Mouse (Mus musculus) brown adipose tissue, adult 24 weeks (tissue): Measurements from ENCODE around the gene Slc22a20. TPM values are rescaled to one million over a fixed set of nuclear protein-coding genes. Genes with fewer than 3 reads are reported as not detected.

ENCODE experiments used
- H3K27ac ChIP-seq: fragments of 200-500 bp; replicated peaks from 2 replicates; pipeline ENCODE4 v1.5.1; 2012; ENCODE audit warnings: low read depth, mild to moderate bottlenecking, low read length
- H3K4me1 ChIP-seq: fragments of 200-500 bp; 2 replicates; pipeline ENCODE4 v1.6.1; 2012; ENCODE audit warnings: low read length, mixed read lengths; ENCODE audit not compliant: control insufficient read depth, insufficient read depth, insufficient read length
- H3K4me3 ChIP-seq: fragments of 200-500 bp; 2 replicates; pipeline ENCODE4 v1.5.1; 2012; ENCODE audit warnings: low read depth, mild to moderate bottlenecking, low read length, moderate library complexity; ENCODE audit not compliant: insufficient read depth
- polyA plus RNA-seq: library from polyadenylated mRNA; stranded (reverse); fragments of >200 nt; gene quantifications from 2 replicates; pipeline ENCODE4 v1.2.4, GENCODE M21; 2012; ENCODE audit not compliant: missing spikeins, insufficient read depth, insufficient read length

The Slc22a20 gene
- polyA plus RNA-seq, 1 experiment = not detected

DNA sequence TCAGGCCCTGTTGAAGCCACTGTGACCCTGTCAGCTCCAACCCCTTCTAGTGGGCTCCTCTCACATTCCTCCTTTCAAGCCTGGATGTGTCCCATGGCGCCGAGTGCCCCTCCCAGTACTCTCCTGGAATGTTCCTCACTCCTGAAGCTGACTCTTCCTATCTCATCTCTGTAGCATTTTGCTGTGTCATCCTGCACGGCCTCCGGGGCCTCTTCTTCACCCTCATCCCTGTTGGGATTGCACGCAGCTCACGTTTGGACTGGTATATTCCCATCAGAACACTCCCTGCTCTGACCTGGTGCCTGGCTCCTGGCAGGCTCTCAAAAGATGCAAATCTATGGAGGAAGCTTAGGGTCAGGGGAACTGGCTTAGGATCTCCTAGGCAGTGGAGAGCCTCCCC, 19.2 kb downstream of the Slc22a20 start:
- Histone ChIP-seq H3K4me3 (no peak overlapping the region), H3K4me1 (no peaks in the 10 kb centered on the region), H3K27ac (no peak overlapping the region)

DNA sequence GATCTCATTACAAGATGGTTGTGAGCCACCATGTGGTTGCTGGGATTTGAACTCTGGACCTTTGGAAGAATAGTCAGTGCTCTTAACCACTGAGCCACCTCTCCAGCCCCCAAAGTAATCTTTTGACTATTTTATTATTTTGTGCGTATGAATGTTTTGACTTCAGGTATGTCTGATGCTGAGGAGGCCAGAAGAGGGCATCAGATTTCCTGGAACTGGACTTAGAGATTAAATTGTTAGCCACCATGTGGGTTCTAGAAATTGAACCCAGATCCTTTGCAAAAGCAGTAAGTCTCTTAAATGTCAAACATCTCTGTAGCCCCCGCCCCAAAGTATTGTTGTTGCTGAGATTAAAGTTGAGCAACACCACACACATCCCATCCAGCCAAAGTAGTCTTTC, 20.0 kb downstream of the Slc22a20 start:
- no peak overlapping the region for H3K4me3 ChIP-seq
- H3K27ac ChIP-seq = no peak overlapping the region
- H3K4me1 ChIP-seq = no peaks in the 10 kb centered on the region

DNA sequence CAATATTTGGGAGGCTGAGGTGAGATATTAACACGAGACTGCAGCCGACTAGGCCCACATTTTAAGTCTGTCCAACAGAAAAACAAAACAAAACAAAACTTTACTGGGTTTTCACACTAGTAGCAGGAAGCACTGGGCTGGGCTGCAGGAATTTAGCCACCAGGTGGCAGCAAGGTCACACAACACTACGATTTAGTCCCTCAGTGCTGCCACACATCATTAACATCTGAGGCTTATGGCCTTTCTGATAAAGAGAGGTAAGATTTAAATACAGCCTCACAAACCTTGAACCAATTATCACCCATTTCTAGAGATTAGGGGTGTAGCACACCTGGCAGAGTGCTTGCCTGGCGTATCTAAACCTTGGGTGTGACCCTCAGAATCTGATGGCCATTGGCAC, 20.7 kb downstream of the Slc22a20 start:
- Histone ChIP-seq H3K27ac (no peak overlapping the region), H3K4me1 (no peaks in the 10 kb centered on the region), H3K4me3 (no peak overlapping the region)

DNA sequence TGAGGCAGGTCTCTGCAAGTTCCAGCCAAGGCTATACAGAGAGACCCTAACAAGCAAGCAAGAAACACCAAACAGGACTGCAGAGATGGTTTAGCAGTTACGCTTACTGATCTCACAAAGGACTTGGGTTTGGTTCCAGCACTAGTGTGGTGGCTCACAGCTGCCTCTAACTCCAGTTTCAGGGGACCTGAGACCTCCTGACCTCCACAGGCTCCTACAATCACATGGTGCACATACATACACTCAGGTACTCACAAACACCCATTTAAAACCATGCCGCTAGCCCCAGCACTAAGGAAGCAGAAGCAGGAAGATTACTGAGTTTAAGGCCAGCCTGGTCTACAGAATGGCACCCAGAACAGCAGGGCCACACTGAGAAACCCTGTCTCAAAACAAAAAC, 21.1 kb downstream of the Slc22a20 start:
- Histone ChIP-seq H3K4me1 (no peaks in the 10 kb centered on the region), H3K27ac (no peak overlapping the region), H3K4me3 (peak overlapping the region; percentile 4; the same call in 1 of the 2 replicates)

DNA sequence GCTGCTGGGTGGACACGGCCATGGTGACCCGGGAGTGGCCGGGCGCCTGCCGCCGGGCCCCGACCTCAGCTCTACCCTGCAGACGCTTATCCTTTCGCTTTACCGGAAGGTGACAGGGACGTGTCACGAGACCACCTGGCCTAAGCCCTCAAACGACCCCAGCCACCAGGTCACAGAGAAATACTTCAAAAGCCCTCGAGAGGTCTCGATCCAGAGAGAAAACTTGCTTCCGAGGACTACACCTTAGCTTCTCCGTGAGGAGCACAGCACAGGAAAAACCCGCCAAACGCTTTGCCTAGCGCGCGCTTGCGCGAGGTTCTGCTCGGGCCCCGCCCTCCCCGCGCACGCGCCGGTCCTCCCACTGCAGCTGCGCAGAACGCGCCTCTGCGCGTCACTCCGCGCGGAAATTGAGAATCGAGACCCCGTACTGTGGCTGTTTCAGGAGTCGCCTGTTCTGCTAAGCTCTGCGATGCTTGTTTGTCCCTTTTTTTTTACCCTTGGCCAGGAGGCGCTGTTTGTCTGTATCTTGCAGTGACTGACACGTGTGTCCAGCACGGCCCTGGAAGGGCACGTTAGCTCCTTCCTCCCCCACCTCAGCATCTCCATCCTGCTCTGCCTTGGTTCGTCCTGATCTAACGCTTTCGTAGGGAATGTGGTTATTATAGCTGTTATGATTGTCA, 21.9 kb downstream of the Slc22a20 start, which contains the start of gene Pola2:
Gene Pola2, minus strand, starts transcription at position 320 of the 680 bp plus-strand sequence.
- H3K4me1 ChIP-seq = no peaks in the 10 kb centered on the region
- peak within 1 kb of the TSS; percentile 71 for H3K4me3 ChIP-seq
- H3K27ac ChIP-seq = peak within 1 kb of the TSS; percentile 35; the same call in 1 of the 2 replicates

DNA sequence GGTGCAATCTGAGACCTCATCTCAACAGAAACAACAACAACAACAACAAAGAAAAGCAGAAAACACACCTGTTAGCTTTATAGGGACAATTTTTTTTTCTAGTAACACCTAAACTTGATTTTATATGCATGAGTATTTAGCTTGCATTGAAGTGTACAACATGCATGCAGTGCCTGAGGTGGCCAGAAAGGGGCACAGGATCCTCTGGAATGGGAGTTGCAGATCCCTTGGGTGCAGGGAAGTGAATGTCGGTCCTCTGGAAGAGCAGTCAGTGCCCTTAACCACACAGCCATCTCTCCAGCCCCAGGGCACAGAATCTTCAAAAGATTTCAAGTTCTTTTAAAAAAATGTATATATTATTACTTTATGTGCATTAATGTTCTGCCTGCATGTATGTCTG, 23.3 kb downstream of the Slc22a20 start:
- no peaks in the 10 kb centered on the region for H3K4me1 ChIP-seq
- H3K27ac ChIP-seq = no peak overlapping the region
- H3K4me3 ChIP-seq = no peak overlapping the region

DNA sequence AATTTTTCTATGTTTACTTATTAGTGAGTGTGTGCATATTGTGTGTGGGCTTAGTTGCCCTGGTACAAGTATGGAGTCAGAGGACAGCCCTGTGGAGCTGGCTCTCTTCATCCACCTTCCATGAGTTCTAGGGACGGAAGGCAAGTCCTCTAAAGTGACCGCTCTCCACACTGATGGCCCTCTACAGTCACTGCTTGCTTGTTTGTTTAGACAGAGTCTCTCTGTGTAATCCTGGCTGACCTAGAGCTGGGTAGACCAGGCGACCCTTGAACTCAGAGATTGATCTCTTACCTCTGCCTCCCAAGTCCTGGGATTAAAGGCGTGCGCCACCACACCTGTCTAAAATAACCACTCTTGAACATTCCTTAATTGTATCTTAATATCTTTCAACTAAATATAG, 28.6 kb downstream of the Slc22a20 start:
- H3K4me1 ChIP-seq = peaks cover 31% of the 10 kb centered on the region
- no peak overlapping the region for H3K4me3 ChIP-seq
- H3K27ac ChIP-seq = no peak overlapping the region

DNA sequence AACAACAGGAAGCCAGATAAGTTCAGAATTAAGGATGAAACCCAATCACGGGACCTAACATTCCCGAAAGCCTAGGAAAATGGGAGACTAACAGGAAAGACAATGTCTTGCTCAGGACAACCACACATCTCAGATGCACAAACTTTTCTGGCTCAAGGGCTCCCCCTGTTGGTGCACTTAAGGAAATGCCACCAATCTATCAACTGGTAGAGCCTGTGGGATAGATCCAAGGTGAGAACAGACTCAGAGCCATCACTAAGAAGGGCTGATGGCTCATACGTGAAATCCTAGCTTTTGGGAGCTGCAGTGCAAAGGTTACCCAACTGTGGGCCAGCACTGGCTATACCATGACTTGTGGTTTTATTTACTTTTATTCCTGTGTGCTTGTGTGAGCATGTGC, 29.3 kb downstream of the Slc22a20 start:
- Histone ChIP-seq H3K4me1 (peaks cover 31% of the 10 kb centered on the region), H3K27ac (peak overlapping the region; percentile 97), H3K4me3 (0 out of 2 replicates have a peak overlapping the region, but pooled peaks have one; percentile 50)

DNA sequence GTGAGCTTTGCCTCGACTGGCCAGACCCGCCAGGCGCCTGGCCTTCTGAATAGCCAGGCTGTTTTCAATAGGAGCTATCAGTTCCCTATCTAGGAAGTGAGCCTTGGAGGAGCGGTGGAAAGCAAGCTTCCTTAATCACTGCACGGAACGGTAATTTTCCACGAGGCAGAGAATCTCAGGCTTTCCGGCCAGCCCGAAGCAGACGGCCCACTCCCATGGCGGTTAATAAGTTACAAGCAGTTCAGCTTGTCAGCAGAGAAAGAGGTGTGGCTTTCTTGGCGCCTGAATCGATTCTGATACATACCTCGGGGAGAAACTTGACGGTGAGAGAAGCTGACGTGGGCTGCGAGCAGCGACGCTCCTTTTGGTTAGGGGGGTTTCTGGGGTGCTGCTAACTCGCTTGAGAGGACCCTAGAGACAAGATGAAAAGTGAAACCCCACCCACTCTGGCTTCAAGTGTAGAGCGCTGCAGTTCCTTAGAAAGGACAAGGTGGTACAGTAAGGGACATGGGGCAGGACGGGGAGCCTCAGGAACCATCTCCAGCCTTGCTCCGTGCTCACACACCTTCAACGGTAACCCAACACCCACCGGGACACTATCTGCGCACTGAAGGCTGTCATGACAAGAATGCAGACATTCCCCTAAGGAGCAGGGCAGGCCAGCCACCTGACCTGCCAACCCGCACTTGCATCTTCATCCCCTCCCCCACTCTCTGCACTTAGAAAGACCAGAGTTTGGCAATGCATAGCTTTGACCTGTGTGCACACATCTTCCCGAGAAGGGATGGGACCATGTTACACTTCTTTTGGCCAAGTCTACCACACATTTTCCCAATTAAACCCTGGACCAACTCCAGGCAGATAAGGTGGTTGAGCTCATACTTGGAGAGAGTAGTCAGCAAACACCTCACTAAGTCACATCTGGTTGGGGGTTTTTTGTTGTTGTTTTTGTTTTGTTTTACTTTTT, 30.0 kb downstream of the Slc22a20 start:
- peak overlapping the region; percentile 50 for H3K4me3 ChIP-seq
- H3K27ac ChIP-seq = peak overlapping the region; percentile 97
- H3K4me1 ChIP-seq = peaks cover 31% of the 10 kb centered on the region

DNA sequence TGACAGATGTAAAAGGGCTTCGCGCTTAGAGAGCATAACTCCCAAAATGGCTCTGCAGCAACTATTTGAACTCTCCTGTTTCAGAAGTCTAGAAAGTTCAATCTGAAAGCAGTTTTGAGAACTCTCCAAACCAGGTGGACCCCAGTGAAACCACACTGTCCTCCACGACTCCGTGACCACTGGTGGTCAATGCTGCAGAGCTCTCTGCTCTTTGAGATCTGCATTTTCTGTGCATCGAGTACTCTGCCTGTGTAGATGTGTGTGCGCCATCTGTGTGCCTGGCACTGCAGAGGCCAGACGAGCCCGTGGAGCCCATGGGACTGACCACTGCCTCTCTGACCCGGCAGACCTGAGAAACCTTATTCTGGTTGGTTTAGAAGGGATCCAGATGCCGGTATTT, 31.0 kb downstream of the Slc22a20 start:
- H3K4me1 ChIP-seq = peaks cover 34% of the 10 kb centered on the region
- peak overlapping the region; percentile 97 for H3K27ac ChIP-seq
- peak overlapping the region; percentile 2; the same call in 1 of the 2 replicates for H3K4me3 ChIP-seq

DNA sequence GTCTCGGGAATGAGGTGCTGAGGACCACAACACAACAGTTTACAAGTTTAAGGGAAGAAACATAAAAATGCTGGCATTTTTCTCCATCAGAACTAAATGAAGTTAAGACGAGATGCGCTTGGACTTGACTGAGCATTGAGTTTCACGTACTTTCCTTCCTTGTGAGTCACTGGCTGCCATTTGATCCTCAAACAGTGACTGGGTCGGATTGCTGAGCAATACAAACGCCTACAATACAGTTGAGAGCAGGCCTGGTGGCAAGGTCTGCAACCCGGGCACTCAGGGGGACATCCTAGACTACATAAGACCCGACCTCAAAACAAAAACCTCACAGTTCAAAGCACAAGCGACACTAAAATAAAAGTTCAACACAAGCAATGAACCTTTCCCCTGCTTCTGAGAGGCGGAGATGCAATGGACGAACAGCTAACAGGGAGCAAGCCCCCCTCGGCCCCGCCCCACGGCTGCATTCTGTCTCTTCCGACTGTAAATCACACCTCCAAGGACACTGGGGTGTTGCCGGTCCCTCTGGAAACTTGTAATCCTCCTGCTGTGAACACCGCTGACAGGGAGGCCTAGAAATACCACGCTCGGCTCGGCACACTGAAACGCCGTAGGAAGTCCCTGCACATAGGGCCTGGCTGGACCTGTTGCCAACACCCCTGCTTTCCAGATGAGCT, 31.8 kb downstream of the Slc22a20 start:
- H3K4me1 ChIP-seq = peaks cover 36% of the 10 kb centered on the region
- H3K4me3 ChIP-seq = 0 out of 2 replicates have a peak overlapping the region, but pooled peaks have one; percentile 4
- H3K27ac ChIP-seq = peak overlapping the region; percentile 97

DNA sequence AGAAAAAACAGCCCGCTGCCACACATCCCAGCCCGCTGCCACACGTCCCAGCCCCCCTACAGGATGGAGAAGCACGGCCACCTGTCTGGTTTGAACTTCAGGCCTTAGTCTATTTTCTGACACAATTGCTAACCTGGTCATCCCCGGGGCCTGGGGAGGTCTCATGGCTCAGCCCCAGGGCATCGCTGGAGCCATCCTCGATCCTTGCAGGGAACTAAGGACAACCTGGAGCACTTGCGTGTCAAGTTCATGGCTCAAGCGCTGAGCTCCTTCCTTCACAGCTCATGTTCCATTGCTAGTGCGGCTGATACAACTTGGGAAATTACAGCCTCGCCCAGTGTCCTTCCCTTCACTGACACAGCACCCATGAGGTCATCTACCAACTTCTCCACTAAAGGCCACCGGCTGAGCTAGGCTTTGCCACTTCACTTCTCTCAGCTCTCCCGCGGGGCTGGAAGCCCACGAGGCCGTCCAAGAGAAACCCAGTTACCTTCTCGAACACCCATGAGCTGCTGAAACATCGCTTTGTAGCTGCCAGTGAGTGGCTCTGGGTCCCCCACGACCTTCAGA, 32.7 kb downstream of the Slc22a20 start:
- peaks cover 36% of the 10 kb centered on the region for H3K4me1 ChIP-seq
- peak overlapping the region; percentile 97 for H3K27ac ChIP-seq

DNA sequence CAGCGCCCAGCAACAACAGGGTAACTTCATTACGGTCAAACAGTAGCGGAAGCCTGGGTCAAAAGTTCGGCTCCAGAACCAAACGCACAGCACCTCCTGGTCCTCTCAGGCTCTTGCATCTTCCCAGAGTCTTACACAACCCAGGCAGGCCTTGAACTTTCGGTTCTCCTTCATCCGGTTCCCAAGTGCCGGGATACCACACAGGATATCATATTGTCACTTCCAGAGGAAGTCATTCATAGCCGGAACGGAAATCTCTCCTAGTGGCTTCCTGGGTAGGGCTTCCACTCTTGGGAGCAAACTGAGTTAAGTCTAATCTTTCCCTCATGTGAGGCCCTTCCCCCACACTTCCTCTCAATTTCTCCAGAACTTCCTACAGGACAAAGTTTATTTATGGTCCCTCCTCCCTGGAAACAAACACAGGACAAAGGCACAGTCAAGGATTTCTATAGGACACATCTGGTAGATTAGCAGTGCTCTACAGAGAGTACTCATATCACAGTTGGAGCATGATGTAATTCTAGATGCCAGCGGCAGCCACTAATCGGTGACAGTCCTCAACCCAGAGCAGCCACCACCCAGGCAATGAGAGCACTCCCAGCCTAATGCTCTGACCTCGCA, 33.8 kb downstream of the Slc22a20 start:
- peaks cover 39% of the 10 kb centered on the region for H3K4me1 ChIP-seq

More for the DNA sequence above, 32.7 kb downstream of the Slc22a20 start:
- H3K4me3 ChIP-seq = no peak overlapping the region; the same call in 1 of the 2 replicates

DNA sequence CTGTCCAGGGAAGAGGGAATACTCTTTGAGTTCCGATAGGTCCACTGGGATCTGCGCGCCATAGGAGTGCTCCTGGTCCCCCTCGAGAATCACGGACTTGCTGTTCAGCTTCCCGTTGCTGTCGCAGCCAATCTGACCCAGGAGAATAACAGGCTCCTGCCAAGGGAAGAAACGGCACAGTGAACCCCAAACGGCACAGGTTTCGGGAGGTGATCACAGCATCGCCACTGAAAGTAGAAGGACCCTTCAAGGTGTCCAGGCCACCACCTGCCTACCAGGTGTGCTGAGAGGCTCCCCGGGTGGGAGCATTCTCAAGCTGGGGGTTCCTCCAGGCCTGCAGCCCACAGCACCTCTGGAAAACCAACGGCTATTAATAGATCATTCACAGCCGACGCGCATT, 34.3 kb downstream of the Slc22a20 start:
- Histone ChIP-seq H3K27ac (peak overlapping the region; percentile 95), H3K4me3 (peak overlapping the region; percentile 59), H3K4me1 (peaks cover 41% of the 10 kb centered on the region)

More for the DNA sequence above, 33.8 kb downstream of the Slc22a20 start:
- Histone ChIP-seq H3K4me3 (peak overlapping the region; percentile 59), H3K27ac (peak overlapping the region; percentile 97)
